Mouse (Mus musculus): ENCODE measurements around the gene Gm17654. TPM values are rescaled to one million over a fixed set of nuclear protein-coding genes. Genes with fewer than 3 reads are reported as not detected.

Gene Gm17654
- not detected for polyA plus RNA-seq (2017; shearing (Covaris generic))

DNA sequence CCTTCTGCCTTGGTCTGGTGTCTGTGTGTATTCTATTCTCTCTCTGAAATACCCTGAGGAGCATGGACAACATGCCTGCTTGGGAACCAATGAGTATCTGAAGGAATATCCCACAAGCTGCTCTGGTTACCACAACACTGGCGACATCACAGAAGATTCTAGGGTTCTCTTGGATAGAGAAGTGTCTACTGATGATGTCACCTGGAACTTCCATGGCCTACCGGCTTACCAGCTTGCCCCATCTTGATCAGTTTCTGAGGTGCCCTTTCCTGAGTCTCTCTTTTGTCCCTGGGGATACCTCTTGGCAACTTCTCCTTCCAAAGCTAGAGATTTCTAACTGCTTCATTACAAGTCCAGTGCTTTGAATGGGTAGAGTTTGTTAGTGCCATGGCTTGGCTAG, at the start of gene Gm17654:
Gene Gm17654, minus strand, starts transcription at position 101 of the 400 bp plus-strand sequence.

DNA sequence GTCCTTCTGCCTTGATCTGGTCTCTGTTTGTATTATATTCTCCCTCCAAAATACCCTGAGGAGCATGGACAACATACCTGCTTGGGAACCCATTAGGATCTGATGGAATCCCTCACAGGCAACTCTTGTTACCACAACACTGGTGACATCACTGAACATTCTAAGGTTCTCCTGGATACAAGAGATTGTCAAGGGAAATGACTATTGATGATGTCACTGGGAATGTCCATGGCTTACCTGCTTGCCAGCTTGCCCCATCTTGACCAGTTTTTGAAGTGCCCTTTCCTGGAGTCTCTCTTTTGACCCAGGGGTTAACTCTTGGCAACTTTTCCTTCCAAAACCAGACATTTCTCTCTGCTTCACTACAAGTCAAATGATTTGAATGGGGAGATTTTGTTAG, 29.0 kb upstream of the Gm17654 start, which contains the start of gene Gm10375:
Gene Gm10375, minus strand, starts transcription at position 101 of the 400 bp plus-strand sequence.

DNA sequence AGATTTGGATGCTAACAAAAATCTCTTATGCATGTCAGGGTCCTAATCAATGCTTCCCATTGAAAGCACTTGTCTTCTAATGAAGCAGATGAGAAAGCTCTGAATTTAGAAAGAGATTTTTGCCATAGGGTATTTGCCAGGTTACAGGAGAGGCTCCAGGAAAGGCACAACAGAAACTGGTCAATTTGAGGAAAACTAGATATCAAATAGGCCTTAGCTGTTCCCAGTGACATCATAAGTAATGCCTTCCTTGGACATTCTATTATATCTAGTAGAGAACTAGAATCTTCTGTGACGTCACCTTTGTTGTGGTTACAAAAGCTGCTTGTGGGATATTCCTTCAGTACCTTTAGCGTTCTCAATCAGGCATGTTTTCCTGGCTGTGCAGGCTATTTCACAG, 35.7 kb downstream of the Gm17654 start, which contains the start of gene Gm5799:
Gene Gm5799, plus strand, starts transcription at position 301 of the 400 bp plus-strand sequence.

Other genes with a start within 250 kb of the Gm17654 start
- not detected for gene 1700001F09Rik, start 231.3 kb downstream of the Gm17654 start, polyA plus RNA-seq (2017; shearing (Covaris generic))
- not detected for gene Gm8138, start 162.8 kb downstream of the Gm17654 start, polyA plus RNA-seq (2017; shearing (Covaris generic))
- not detected for gene Gm5799, start 35.6 kb downstream of the Gm17654 start, polyA plus RNA-seq (2017; shearing (Covaris generic))
- gene Gm10375, start 28.9 kb upstream of the Gm17654 start, polyA plus RNA-seq (2017; shearing (Covaris generic)): not detected
- not detected for gene Gm8165, start 98.1 kb upstream of the Gm17654 start, polyA plus RNA-seq (2017; shearing (Covaris generic))
- gene Gm7324, start 118.7 kb upstream of the Gm17654 start, polyA plus RNA-seq (2017; shearing (Covaris generic)): 1.3 TPM
- not detected for gene Gm16506, start 148.3 kb upstream of the Gm17654 start, polyA plus RNA-seq (2017; shearing (Covaris generic))
- 0.22 TPM for gene Gm6526, start 168.7 kb upstream of the Gm17654 start, polyA plus RNA-seq (2017; shearing (Covaris generic))
- not detected for gene Gm8180, start 205.6 kb upstream of the Gm17654 start, polyA plus RNA-seq (2017; shearing (Covaris generic))